Mouse (Mus musculus) heart, postnatal 36 days (tissue): ENCODE measurements around the gene S100a14. TPM values are rescaled to one million over a fixed set of nuclear protein-coding genes. Genes with fewer than 3 reads are reported as not detected.

Experiments used
- DNase-seq, 2 experiments: peaks; one replicate each; pipeline ENCODE4 v3.0.0; 2021 to 2022
- intact Hi-C: fragments of 180-260 bp; cut with DNase I; formaldehyde crosslinking; loops from one replicate; pipeline ENCODE4 v1.15.1; 2025
- total RNA-seq, 2 experiments: library from RNA; stranded (reverse); gene quantifications; 2 replicates each; pipeline ENCODE4 v1.2.3; 2021

S100a14 gene
- under 1 TPM; 0.46 to 0.53 TPM for total RNA-seq

DNA sequence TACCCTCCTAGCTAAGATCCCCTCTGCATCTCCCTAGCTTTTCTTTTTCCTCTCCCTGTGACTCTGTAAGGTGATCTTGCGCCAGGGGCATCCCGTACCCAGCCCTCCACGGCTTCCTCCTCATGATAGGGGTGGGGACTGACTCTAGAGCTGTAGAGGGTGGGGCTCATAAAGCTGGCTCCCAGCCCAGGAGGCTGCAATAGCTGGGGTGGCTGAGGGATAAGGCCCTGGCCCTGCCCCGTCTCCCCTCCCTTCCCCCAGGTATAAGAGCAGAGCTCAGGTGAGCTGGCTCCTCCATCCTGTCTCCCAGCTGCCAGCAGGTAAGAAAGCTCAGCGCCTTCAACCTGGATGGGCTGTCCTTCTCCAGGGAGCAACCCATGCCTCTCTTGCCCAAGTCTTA is at the start of gene S100a14:
Gene S100a14 (plus strand): TSS at position 277 of the 400 bp plus-strand sequence.
- DNase-seq, result no peak
- intact Hi-C loops, result loop anchor here (2.0 to 5.0 kb wide), 2 partner anchors 126 to 181 kb away; no protein-coding TSS in a partner anchor

DNA sequence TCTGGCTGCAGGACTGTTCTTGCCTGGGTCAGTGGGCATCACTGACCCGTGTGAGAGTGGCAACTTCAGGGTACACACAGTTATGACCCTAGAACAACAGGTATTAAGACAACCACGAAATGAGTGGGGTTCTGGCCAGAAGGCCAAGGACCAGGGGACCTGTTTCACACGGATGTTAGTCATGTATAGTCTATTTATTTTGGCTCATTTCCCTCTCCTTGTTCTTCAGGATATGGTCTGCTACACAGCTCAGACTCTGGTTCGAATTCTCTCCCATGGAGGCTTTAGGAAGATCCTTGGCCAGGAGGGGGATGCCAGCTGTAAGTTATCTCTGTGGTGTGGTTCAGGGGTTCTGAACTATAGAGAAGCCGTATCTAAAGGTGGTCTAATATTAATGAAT is 39.7 kb upstream of the S100a14 start:
- intact Hi-C loops, result no loop called here
- no peak for DNase-seq

DNA sequence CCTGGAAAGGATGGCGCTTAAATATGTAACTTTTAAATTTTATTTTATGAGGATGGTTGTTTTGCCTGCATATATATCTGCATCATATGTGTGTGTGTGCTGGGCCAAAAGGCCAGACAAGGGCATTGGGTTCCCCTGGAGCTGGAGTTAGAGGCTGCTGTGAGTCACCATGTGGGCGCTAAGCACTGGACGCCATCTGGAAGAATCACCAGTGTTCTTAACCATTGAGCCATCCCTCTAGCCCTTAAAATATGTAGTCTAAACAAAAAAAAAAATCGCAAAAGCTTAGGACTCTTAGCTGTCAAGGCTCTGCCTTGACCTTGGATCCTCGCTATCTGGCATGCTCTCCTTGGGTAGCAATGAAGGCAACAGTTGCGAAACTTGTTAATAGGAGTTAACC is 38.1 kb upstream of the S100a14 start:
- intact Hi-C loops, result no loop called here
- no peak for DNase-seq

DNA sequence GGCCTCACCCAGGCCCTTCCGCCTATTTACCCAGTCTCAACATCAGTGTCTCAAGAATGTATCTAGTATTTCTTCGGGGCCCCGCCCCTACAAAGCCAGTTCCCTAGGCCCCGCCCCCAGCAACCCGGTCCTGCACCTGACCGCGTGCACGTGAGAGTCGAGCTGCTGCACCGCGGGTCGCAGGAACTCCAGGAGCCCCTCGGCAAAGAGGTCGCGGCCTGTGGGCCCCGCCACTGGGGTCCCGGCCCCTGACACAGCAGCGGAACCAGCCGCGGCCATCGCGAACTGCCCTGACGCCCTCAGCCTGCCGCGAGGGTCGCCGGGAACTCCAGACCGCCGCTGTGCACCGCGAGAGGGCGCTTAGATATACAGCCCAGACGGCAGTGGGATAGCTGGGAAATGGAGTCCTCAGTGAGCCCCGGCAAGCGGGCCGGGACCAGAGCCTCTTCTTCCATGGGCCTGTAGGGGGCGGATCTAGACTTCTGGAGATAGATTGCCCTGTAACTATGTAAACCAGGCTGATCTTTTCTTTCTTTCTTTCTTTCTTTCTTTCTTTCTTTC is 35.9 kb upstream of the S100a14 start, which contains the start of gene Snapin:
Gene Snapin (minus strand): TSS at position 338 of the 561 bp plus-strand sequence.
- intact Hi-C loops, result loop anchor here (1.0 to 5.0 kb wide), 4 partner anchors 18 to 217 kb away; partner anchors contain the start of gene Chtop

DNA sequence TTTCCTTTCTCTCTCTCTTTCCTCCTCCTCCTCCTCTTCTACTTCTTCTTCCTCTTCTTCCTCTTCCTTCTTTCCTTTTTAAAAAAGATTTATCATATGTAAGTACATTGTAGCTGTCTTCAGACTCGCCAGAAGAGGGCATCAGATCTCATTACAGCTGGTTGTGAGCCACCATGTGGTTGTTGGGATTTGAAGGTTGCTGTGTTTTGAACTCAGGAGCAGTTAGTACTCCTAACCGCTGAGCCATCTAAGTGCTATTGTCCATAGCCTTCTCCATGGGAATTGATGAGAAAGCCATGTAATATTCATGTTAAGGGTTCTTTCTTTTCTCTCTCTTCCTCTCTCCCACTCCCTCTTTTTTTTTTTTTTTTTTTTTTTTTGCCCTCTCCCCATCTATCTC is 35.3 kb upstream of the S100a14 start:
- intact Hi-C loops, result loop anchor here (1.0 to 5.0 kb wide), 4 partner anchors 17 to 216 kb away; partner anchors contain the start of gene Chtop
- DNase-seq, result no peak

More for the DNA sequence above, 35.9 kb upstream of the S100a14 start, which contains the start of gene Snapin:
- DNase-seq, result peak; percentile 94 to 97

DNA sequence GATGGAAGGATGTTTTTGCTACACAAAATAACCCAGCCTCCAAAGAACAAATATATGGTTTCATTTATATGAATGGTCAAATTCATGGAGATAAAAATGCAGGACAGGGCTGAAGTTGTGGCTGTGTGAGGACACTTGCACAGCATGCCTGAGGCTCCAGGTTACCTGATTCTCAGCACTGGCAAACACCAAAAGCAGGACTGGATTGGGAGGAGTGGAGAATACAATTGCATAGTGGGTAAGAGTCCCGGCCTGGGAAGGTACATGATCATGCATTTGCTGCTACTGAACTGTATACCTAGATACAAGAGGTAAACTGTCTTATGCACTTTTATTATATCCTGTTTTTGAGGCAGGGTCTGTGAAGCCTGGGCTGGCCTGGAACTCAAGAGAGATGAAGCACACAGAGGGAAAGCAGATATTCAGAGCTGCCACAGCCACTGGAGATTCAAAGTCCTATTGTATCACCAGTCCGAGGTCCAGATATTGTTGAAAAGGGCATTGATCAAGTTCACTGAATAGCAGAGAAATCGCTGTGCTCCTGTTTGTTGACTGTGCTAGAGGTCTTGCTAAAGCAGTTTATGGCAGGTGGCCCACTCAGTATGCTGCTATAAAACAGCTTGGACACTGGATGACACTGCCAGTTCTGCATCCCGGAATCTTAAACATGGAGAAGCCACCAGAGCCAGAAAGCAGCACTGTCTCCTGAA is 32.7 kb upstream of the S100a14 start:
- DNase-seq, result no peak
- intact Hi-C loops, result loop anchor here (5.0 kb wide), 1 partner anchor 213 kb away; no protein-coding TSS in a partner anchor

DNA sequence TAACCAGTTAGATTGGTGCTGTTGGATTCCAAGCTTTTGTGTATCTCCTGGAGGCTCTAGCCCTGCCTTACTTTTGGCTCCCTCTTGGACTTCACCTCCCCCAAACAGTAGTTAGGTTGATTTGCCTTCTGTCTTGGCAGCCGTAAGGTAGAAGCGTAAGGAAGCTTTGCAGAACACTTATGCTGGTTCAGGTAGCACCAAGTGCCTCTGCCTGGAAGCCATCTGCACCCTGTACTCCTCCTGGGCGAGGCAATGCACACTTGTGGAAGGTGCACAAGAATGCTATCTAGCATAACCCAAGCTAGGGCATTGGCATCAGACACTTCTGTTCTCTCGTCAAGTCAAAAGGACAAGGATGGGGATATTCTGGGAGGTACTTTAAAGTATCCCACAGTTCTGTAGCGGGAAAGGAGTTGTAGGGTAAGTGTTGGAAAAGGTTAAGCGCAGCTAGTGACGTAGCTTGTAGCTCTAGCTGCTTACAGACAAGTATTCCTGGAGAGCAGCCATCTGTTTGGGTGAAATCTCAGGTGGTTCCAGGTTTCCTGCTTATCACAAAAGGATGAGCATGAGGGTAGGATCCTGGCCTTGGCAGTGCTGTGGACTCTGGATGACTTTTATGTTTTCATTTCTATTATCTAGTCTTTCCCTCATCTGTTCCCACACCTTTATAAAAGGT is 30.7 kb upstream of the S100a14 start:
- no peak for DNase-seq
- intact Hi-C loops, result no loop called here

DNA sequence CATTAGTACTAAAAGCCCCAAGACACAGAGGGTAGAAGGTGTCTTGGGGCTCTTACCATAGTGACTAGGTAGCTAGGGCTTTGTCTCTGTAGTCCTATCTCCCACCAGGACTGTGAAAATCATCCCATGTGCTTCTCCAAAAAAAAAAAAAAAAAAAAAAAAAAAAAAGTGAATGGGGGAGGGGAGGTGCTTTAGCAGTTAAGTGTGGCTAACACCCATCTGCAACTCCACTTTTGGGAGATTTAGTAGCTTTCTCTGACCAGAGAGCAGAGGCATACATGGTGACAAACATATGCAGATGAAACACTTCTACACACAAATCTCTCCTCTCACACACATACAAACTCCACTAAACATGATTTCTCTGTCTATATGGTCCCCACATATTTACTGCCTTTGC is 29.1 kb upstream of the S100a14 start:
- intact Hi-C loops, result no loop called here

DNA sequence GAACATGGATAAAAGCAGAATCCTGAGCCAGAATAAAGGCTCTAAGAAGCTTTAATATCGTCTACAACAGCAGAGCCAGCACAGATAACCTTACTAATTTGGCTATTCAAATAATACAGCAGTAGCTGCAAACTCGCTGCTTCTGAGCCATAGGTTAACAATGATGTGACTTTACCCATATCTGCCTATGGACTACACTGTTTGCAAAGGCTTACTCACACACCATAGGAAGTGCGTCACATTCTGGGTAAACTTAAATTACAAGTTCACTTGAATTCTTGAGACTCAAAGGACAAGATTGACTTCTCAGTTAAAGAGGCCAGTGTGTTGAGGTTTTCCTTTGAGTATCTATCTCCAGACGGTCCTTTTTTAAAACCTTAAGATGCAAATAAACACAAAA is 23.2 kb upstream of the S100a14 start:
- DNase-seq, result no peak
- intact Hi-C loops, result no loop called here

More for the DNA sequence above, 29.1 kb upstream of the S100a14 start:
- DNase-seq, result no peak

DNA sequence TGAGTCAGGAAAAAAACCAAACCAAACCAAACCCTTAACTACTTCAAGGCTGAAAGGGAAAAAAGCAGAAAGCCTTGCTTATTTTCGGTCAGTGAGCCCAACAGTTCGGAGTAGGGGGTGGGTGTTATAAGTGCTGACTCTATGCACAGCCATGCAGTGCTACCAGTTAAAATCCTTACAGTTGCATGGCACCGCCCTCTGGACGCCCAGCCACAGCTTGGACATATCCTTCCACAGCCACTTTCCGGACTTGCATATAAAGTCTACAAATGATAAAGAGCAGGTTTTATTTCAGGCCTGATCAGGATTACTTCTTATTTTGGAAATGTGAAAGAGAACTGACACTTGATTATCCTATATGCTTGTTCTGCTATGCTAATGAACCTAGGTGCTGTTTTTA is 21.4 kb upstream of the S100a14 start:
- intact Hi-C loops, result no loop called here
- no peak for DNase-seq

DNA sequence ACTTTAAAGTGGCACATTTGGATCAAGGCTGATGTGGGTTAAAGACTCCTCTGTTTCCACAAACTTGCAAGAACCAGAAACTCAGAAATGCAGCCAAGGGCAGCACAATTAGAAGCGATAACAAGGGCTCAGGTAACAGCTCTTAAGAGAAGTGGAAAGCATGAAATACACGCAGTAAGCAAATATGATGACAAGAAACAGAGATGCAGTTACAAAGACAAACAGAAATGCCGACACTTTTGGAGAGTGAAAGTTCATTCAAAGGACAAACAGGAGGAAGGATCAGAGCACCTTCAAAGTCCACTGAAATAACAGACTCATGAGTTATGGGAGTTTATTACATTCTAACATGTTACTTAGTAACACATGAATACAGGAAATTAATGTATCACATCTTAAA is 20.3 kb upstream of the S100a14 start:
- intact Hi-C loops, result no loop called here
- DNase-seq, result no peak

DNA sequence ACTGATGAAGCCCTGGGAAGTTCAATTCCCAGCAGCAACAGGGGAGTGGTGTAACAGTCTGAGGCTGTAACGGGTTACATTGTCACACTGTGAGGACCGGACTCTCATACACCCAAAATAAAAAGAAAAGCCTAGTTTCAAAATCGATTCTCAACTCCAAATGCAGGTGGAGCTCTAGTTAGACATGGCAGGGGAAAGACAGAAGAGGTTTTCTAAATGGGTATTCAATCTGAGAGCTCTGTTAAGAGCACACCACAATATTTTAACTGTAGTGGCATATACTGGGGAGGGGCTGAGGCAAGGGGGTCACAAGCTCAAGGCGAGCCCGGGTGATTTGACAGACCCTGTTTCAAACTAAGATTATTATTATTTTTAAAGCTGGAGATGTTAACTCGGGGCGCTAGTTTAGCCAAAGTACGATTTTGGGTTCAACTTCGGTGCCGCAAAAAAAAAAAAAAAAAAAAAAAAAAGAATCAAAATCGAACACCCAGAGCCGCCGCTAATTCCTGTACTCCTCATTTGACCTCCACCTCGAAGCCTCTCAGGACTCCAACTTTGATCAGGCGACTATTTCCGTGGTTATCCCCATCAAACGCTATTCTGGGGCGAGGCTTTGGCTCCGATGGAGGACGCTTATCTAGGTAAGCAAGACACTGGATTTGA is 18.2 kb upstream of the S100a14 start:
- intact Hi-C loops, result loop anchor here (2.0 kb wide), 1 partner anchor 18 kb away; the partner anchor contains the start of gene Snapin

DNA sequence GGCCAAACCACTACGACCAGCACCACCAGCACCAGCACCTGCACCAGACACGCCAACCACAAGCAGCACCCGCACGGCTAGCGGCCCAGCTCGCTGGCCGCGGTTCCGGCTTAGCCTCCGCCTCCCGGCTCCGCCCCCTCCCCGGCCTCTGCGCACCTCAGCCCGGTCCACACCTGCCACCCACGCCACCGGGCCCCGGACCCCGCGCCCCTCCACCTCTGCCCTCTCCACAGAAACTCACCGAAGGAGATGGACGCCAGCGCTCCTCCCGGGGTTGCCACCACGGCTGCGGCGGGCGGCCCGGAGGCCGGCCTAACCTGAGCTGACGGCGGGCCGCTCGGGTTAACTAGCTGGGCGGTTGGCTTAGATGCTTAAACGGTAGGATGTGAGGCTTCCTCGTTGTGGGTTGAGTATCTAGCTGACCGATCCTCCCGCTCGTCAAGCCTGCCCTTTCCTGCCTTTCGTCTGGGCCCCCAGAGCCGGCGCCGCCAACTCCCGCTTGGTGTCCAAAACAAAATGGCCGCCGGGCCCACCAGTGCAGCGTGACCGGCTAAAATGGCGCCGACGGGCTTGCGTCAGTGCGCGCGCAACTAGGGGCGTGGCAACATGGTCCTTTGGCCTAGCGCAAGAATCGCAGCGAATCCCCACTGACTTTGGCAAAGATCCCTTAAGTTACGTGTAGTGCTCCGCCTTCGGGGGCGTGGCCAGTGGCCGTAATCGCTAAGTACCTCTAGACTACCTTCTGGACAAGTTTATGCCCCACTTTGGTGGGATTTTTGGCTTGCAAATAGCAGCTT is 17.5 kb upstream of the S100a14 start, which contains the start of gene Chtop:
Gene Chtop (minus strand): TSS at position 549 of the 797 bp plus-strand sequence.
- intact Hi-C loops, result loop anchor here (2.0 kb wide), 1 partner anchor 18 kb away; the partner anchor contains the start of gene Snapin
- peak; percentile 99 to 100 for DNase-seq

More for the DNA sequence above, 18.2 kb upstream of the S100a14 start:
- DNase-seq, result no peak

DNA sequence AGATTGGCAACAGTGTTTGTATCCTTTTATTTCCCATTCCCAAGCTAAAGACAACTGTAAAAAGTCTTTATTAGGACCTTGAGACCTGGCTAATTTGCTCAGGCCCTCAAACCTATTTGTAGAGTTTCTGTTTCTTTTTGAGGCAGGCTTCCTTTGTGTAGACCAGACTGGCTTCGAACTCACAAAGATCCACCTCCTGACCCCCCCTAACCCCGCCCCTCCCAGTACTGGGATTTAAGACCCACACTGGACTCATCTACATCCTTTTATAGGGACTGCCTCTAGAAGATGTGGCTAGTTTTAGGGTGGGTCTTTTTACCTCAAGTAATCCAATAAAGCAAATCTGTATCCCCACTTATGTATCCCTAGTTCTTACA is 16.9 kb upstream of the S100a14 start:
- DNase-seq, result no peak
- intact Hi-C loops, result loop anchor here (2.0 kb wide), 1 partner anchor 19 kb away; the partner anchor contains the start of gene Snapin

DNA sequence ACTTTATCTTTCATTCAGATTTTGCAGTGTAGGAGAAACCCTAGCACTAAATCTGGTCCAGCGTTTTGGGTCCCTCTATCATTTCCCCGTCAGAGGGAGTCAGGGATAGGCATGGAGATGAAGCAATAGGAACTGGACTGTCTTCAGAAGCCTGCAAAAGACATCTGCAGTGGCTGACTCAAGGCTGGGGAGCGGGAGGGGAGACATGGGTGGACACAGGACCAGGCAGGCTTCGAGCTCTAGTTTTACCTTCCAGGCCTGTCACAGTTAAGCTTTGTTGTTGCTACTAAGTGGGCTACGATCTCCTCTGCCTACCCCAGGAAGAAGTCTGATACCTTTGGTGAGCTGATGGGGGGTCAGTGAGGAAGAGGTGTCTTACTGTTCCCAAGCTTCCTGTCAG is 14.4 kb upstream of the S100a14 start:
- DNase-seq, result no peak
- intact Hi-C loops, result no loop called here

DNA sequence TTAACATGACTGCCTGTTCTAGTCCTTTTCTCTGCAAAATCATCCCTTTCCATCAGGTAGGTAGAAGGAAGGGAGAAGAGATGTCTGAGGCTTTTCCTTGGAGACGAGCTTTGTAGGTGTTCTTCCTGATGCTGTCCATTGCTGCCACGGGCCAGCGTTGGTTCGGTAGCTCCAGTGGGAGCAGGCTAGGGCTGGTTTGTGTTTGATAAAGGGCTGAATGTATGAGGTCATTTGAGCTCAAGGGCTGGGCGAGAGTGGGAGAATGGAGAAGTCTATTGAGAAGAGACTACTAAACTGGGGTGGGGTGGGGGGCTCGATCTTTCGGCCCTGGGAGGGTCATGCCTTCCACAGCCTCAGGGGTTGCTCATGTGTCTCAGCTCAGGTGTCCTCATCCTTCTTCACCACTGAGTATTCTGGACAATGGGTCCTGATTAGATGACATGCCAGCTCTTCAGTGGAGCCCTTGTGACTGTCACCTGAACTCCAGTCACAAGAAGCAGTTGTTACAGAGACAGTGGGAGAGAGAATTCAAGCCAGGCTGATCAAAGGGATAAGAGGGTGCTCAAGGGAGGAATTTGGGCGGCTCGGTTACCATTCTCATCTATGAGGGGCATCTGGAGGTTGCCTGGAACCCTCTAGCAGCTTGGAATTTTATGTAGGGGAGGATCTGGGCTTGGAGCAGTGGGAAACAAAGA is 13.6 kb upstream of the S100a14 start:
- DNase-seq, result no peak
- intact Hi-C loops, result no loop called here

DNA sequence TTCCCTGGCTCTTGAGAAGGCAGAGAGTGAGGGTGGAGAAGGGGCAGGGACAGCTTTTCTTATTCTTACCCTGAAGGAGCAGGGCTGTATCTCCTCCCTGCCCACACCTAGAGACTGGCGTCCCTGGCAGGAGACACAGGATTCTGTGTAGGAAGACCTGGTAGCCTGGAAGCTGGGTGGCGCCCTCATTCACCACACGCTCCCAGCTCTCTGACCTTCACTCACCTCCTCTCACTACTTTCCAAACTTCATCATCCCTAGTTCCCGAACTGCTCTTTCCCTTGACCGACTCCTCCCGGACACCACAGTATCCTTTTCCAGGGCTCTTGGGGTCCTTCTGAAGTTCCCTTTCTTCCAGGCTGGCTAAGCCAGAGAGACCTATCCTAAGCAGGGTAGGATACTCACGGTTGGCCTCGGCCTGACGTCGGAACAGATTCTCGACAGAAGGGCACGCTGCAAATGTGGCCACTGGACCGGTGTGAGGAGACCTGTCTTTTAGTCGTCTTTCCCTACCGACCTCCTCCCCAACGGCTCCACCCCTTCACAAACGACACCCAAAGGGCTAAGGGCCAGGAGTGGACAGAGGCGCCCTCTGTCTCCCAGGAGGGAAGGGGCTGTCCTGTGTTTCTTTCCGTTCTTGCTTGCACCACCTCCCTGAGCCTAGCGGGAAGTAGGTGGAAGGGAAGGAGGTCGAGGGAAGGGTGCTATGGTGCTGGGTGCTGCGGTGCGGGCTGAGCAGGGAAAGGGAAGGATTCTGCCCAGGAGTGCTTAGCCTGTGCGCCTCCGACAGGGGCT is 12.7 kb upstream of the S100a14 start, which contains the start of the genes S100a1 and S100a13:
Gene S100a1 (minus strand): TSS at position 597 of the 795 bp plus-strand sequence.
Gene S100a13 (plus strand): TSS at position 640 of the 795 bp plus-strand sequence.
- DNase-seq, result peak; percentile 72 to 80
- intact Hi-C loops, result no loop called here

DNA sequence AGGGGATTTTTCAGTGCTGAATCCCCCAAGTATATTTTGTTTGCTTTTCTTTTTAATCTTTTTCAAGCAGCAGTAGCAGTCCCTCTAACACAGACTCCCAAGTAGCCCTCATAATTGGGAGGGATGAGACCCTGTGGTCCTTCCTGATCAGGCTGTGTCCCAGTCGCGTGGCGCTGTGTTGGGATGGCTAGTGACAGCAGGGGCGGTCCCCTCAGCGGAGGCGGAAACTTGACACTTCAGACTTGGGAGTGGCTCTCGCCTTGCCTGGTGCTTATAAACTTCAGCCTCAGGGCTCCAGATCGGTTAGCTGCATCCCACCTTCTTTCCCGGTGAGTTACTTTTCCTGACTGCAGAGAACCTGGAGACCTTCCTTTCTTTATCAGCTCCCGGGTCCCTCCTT is 12.0 kb upstream of the S100a14 start:
- intact Hi-C loops, result no loop called here
- peak; percentile 78 to 79 for DNase-seq
